Mouse (Mus musculus): Measurements from ENCODE around the gene Pik3c2b.
"Not testable (repeated sequence)": the region's sequence is repeated elsewhere in the genome, so short reads cannot be mapped to it uniquely, and the experiment has no call there.

The Pik3c2b gene

DNA sequence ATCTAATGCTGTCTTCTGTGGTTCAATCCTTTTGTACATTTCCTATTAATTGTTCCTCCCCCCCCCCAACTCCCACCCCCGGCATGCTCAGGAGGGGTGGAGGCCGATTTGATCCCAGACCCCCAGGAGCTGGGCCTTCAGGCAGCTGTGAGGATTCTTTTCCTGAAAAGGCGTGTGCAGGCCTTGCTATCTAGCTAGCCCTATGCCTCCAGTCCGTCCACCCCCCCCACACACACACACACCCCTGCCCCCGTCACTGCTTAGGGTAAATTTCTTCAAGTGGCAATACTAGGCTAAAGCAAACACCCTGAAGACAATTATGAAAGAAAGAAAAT lies 12.5 kb upstream of the Pik3c2b start:
- DNase-seq (ENCODE audit: low read depth, low spot score): no peak

DNA sequence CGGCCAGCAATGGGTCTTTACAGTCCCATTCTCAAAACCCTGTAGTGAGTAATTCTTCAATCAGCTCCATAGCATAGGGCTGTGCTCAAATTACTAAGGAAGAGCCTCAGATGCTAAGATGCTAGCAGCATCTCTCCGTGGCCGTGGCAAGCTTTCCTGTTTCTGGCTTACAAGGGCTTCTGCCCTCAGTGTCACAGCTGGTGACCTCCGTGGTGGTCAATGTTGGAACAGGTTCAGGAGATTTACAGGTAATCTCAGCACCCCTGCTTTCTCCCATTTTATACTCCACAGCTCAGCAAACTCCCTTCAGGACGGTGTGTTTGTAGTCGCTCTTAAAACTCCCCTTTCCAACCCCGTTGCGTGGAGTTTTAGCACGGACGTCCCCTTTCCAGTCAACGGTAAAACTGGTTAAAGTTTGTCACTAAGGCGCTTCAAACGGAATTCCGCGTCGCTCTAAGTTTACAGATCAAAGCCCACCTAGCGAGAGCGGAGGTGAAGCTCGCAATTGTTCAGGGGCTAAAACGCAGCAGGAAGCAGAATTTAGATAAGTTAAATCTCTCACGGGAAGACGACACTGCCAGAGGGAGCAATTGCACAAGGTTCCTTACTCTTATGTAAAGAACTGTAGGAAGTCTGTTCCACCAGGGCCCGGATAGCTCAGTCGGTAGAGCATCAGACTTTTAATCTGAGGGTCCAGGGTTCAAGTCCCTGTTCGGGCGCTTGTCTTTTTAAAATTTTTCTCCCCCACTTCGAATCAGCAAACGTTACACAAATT lies 12.0 kb upstream of the Pik3c2b start:
- peak; percentile 52 for DNase-seq (ENCODE audit: low read depth, low spot score)

- DNase-seq (ENCODE audit: low read depth, low spot score): no peak
These were observed 11.4 kb upstream of the Pik3c2b start for GRCm38 (mm10) chr1:133034091-133034460.

DNA sequence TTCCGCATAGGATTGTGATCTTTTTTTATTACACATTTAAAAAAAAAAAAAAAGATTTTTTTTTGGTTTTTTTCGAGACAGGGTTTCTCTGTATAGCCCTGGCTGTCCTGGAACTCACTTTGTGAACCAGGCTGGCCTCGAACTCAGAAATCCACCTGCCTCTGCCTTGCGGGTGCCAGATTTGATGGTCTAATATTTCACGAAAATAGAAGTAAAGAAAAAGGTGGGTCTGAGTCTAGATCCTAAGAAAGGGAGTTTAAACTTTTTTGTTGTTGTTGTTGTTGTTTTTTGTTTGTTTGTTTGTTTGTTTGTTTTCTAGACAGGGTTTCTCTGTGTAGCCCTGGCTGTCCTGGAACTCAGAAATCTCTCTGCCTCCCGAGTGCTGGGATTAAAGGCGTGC lies 10.8 kb upstream of the Pik3c2b start:
- DNase-seq (ENCODE audit: low read depth, low spot score): not testable (repeated sequence)

GRCm38 (mm10) chr1:133039505-133039949 lies 5.9 kb upstream of the Pik3c2b start:
- peak; percentile 60 for DNase-seq (ENCODE audit: low read depth, low spot score)

GRCm38 (mm10) chr1:133045861-133046440 lies 484 bp downstream of the Pik3c2b start:
- no peak for DNase-seq (ENCODE audit: low read depth, low spot score)

- no peak for DNase-seq (ENCODE audit: low read depth, low spot score)
These were observed 1.0 kb downstream of the Pik3c2b start for GRCm38 (mm10) chr1:133046441-133046931.

DNA sequence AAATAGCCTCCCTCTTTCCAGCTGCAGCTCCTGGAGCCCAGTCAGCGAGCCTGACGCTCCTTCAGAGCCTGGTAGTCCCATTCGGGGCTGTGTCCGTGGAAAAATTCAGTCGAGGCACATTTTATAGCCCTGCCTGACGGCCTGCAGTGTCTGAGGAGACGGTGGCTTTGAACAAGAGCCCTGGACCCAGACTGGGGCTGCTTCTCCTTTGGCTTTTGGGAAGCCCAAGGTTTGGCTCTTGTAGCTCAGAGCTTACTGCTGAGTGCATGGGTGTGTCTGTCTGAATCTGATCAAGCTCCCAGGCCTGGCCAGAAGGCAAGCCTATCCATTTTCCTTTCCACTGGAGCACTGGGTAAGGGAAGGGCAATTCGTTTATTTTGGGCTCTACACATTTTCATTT lies 2.1 kb downstream of the Pik3c2b start:
- no peak for DNase-seq (ENCODE audit: low read depth, low spot score)

DNA sequence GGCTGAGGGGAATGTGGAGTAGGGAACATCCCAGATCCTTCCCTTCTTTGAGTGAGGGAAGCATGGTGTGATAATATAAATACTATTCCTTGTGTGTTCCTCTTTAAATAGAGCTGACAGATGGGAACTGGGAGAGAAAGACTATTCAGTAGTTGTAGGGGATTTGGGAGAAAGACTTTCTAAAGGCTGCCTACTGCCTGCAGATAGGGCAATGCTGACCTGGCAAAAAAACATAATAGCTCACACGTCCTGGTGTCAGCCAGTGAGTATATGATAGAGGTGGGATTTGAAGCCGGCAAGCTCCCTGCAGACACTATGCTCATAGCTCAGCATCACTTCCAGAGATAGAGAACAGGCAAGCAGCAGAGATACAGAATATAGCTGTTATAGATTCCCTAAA lies 3.2 kb downstream of the Pik3c2b start:
- no peak for DNase-seq (ENCODE audit: low read depth, low spot score)

GRCm38 (mm10) chr1:133050001-133050431 lies 4.5 kb downstream of the Pik3c2b start:
- no peak for DNase-seq (ENCODE audit: low read depth, low spot score)

DNA sequence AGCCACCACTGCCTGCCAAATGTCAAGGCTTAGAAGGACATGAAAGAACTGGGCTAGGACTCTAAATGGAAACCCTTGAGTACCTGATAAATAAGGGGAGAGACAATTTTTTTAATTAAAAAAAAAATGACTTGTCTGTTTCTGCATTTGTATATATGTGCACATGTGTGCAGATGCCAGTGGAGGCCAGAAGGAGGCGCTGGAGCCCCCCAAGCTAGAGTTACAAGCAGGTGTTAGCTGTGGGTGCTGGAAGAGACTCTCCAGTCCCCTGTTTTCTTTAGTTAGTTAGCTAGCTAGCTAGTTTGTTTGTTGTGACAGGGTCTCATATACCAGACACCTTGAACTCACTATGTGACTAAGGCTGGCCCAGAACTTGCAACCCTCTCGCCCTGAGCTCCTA lies 6.4 kb downstream of the Pik3c2b start:
- DNase-seq (ENCODE audit: low read depth, low spot score): no peak

GRCm38 (mm10) chr1:133053034-133053433 lies 7.6 kb downstream of the Pik3c2b start:
- DNase-seq (ENCODE audit: low read depth, low spot score): no peak

DNA sequence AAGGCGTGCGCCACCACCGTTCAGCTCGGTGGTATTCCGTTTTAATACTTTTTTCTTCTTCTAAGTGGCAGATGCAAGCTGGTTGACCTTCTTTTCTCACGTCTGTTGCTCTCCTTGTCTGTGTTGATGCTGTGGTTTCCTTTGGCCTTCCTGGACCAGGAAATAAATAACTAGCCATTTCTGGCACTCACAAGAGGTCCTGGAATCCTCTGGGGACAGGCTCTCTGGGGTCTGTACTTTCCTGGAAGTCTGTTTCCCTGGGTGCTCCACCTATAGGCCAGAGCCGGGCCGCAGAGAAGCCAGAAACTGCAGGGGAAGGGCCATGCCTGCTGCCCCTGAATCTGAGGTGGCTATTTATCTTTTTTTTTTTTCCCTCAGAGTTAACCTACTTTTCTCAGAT lies 8.9 kb downstream of the Pik3c2b start:
- no peak for DNase-seq (ENCODE audit: low read depth, low spot score)

DNA sequence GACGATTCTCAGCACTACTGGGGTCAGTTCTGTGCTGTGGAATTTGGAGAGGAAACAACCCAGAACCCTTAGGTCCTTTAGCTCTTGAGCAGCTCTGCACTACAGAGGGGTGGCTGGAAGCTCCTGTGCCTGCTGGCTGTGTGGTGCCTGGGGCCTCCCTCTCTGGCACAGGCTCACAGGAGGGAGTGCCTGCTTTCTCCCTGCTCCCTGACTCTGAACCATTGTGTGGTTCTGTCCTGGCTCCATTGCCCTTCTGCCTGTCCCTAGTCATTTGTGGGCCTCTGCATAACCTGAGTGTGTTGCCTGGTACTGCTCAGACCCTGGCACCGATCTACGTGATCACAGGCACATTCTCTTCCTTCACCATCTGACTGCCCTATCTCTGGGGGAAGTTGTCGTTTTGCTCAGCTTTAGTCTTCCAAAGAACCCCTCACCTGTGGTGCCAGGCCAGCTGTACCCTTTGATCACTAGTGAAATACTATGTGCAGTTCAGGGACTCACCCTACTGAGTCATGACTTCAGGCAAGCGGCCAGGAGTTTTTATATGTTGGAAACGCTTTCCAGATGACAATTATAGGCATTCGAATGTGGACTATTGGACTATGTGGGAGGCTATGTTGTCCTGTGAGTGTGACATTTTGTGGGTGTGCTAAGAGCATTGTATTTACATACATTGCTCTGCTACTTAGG lies 12.0 kb downstream of the Pik3c2b start:
- no peak for DNase-seq (ENCODE audit: low read depth, low spot score)

- DNase-seq (ENCODE audit: low read depth, low spot score): no peak
These were observed 14.1 kb downstream of the Pik3c2b start for GRCm38 (mm10) chr1:133059592-133059991.

DNA sequence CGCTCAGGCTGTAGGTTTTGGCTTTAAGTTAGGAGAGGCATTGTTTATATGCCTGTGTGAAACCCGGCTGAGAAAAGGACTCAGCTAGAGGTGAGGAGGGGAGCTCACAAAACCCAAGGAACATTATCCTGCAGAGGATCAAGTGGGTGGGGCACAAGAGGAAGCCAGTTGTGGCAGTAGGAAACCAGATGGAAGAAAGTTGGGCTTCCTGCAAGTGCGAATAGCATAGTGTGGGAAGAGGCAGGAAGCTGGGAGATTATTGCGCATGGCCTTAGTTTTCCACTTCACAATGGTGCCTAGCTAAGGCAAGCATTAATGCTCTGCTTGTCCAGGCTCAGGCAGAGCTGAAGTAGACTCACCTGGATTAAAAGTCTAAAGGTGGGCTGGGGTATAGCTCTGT lies 15.2 kb downstream of the Pik3c2b start:
- no peak for DNase-seq (ENCODE audit: low read depth, low spot score)

DNA sequence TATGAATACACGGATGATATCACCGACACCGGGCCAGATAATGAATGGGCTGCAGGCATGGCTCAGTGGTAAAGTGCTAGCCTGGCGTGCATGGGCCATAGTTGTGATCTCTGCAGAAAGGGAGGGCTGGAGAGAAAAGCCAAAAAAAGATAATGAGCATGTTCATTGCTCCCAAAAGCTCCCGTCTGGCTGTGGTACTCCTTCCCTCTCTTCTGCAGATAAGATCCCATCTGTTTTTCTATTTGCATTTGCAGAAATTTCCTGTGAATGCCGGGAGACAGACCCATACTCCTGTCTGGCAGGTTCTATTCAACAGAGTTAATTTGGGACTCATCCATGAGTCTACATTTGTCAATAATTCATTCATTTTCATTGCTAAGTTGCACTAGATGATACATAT lies 17.7 kb downstream of the Pik3c2b start:
- DNase-seq (ENCODE audit: low read depth, low spot score): no peak

- DNase-seq (ENCODE audit: low read depth, low spot score): no peak
These were observed 22.8 kb downstream of the Pik3c2b start for GRCm38 (mm10) chr1:133068268-133068667.

- DNase-seq (ENCODE audit: low read depth, low spot score): no peak
These were observed 23.3 kb downstream of the Pik3c2b start for GRCm38 (mm10) chr1:133068669-133069274.

- DNase-seq (ENCODE audit: low read depth, low spot score): no peak
These were observed 24.0 kb downstream of the Pik3c2b start for GRCm38 (mm10) chr1:133069275-133070120.

GRCm38 (mm10) chr1:133070157-133070556 lies 24.7 kb downstream of the Pik3c2b start:
- no peak for DNase-seq (ENCODE audit: low read depth, low spot score)

Measured in c-Kit-negative CD71-positive TER-119-positive erythroid progenitor cells, embryonic 14.5 days (primary cell).